ENCODE assay signal across 26 mouse cellular contexts in the genomic region with DNA sequence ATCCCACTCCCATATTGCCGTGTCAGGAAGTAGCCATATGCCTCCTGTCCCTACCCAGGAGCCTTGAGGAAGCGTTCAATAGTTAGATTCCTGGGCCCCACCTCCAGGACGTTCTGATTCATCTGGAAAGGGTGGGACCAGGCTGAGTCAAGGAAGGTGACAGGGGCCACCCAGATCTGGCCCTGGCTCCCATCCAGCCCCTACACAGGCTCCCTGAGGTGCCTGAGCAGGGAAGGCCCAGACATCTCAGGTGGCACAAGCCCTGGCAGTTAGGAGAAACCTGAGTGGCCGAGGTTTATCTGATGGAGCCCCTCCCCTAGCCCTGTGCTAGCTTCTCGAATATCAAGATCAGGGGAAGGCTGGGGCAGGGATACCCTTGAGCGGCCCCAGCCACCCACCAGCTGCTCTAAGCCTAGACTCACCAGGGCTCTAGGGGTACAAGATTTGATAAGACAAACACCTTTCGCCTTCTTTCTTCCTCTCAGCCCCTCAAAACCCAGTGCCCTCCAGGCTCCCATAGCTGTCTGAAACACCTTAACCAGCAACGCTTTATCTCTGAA. TPM values are rescaled to one million over a fixed set of nuclear protein-coding genes. Genes with fewer than 3 reads are reported as not detected.
DNase-seq lines count a peak whose midpoint lies in the region; ATAC-seq and TF ChIP-seq lines count a peak whose summit lies in the region.
"Had no signal": no experiment of that assay in that cellular context is flagged by ENCODE, and none has a peak within 500 bp of the region (broad histone marks: within the 10 kb centered on the region; RNA-seq: fewer than 3 reads in every experiment).

No protein-coding gene starts in this region.

- H3K36me3 ChIP-seq in midbrain, embryonic 11.5 days (ENCODE audit: control insufficient read depth, insufficient read depth, low read length) = no peaks in the 10 kb centered on the region
- H3K36me3 ChIP-seq in midbrain, postnatal 0 days (ENCODE audit: insufficient read depth, low read length) = peaks cover 6% of the 10 kb centered on the region; the same call in 1 of the 2 replicates
- 0 out of 2 replicates have a peak, but pooled peaks cover 2% of the 10 kb centered on the region for H3K36me3 ChIP-seq in small intestine, adult 2 months (ENCODE audit: control insufficient read depth, insufficient read depth, low read length)
- H3K36me3 ChIP-seq: neural tube, embryonic 13.5 days had no signal

- DNase-seq in adrenal gland, adult 2 months = peak; percentile 37
- no peak for DNase-seq in adrenal gland, adult 18-20 months (ENCODE audit: low spot score in 2 of 2)
- DNase-seq in midbrain, embryonic 11.5 days (ENCODE audit: low spot score, missing footprints) = peak; percentile 39
- no peak for DNase-seq in midbrain, postnatal 0 days (ENCODE audit: low spot score)
- no peak for DNase-seq in gastrocnemius, adult 2 months
- no peak for DNase-seq in gastrocnemius, postnatal 36 days
- no peak for DNase-seq in thymus, postnatal 25 days
- DNase-seq: cerebellum, adult 2 months; cerebellum, postnatal 36 days; kidney, postnatal 10 days; left cerebral cortex, postnatal 4 days; liver; spleen, adult 18-20 months had no signal

- no peak overlapping the region for H3K4me3 ChIP-seq in midbrain, embryonic 11.5 days (ENCODE audit: low read depth, low read length)
- H3K4me3 ChIP-seq in midbrain, postnatal 0 days (ENCODE audit: low read depth, low read length) = no peak overlapping the region
- no peak overlapping the region for H3K4me3 ChIP-seq in small intestine, adult 2 months (ENCODE audit: low read depth, low read length)
- no peak overlapping the region for H3K4me3 ChIP-seq in gastrocnemius, adult 2 months
- H3K4me3 ChIP-seq: erythroblast, embryonic 14.5 days; forebrain, embryonic 13.5 days; heart, embryonic 10.5 days; hindbrain, embryonic 10.5 days; midbrain, embryonic 13.5 days; neural tube, embryonic 13.5 days had no signal

- H3K27ac ChIP-seq in midbrain, embryonic 11.5 days (ENCODE audit: low read depth, low read length) = no peak overlapping the region
- no peak overlapping the region for H3K27ac ChIP-seq in midbrain, postnatal 0 days (ENCODE audit: low read depth, low read length)
- 0 out of 2 replicates have a peak overlapping the region, but pooled peaks have one; percentile 4 for H3K27ac ChIP-seq in small intestine, adult 2 months (ENCODE audit: insufficient read depth, low read depth, low read length)
- no peak overlapping the region for H3K27ac ChIP-seq in gastrocnemius, adult 2 months
- H3K27ac ChIP-seq: forebrain, embryonic 13.5 days; heart, embryonic 10.5 days; hindbrain, embryonic 10.5 days; midbrain, embryonic 13.5 days; neural tube, embryonic 13.5 days had no signal

- no peak for TF ChIP-seq CTCF in midbrain, postnatal 0 days (IDR thresholded peaks at IDR 0.05)
- TF ChIP-seq CTCF in small intestine, adult 2 months (IDR thresholded peaks at IDR 0.05; ENCODE audit: extremely low read depth, insufficient read length, insufficient replicate concordance, low read depth, low read length) = no peak
- TF ChIP-seq CTCF in gastrocnemius, adult 2 months (IDR thresholded peaks at IDR 0.05) = no peak

- no peak for TF ChIP-seq POLR2A in small intestine, adult 2 months (IDR thresholded peaks at IDR 0.05; ENCODE audit: low read depth, low read length)

- ATAC-seq in midbrain, embryonic 11.5 days (ENCODE audit: low FRiP score) = no peak
- ATAC-seq in midbrain, postnatal 0 days (ENCODE audit: low FRiP score) = no peak
- ATAC-seq: CD4-positive, CD25-positive, alpha-beta regulatory T cell, adult 4 months; forebrain, embryonic 13.5 days; lung, postnatal 0 days; midbrain, embryonic 13.5 days had no signal

- no peaks in the 10 kb centered on the region for H3K9me3 ChIP-seq in midbrain, embryonic 11.5 days (ENCODE audit: control insufficient read depth, low read length)
- no peaks in the 10 kb centered on the region for H3K9me3 ChIP-seq in midbrain, postnatal 0 days (ENCODE audit: low read length)
- H3K9me3 ChIP-seq: forebrain, embryonic 13.5 days; heart, embryonic 10.5 days; hindbrain, embryonic 10.5 days; midbrain, embryonic 13.5 days; neural tube, embryonic 13.5 days had no signal

- no peak overlapping the region for H3K4me2 ChIP-seq in midbrain, embryonic 11.5 days
- no peak overlapping the region for H3K4me2 ChIP-seq in midbrain, postnatal 0 days (ENCODE audit: low read depth, low read length, poor library complexity, severe bottlenecking)
- H3K4me2 ChIP-seq: forebrain, embryonic 13.5 days; midbrain, embryonic 13.5 days; neural tube, embryonic 13.5 days had no signal

- H3K4me1 ChIP-seq in midbrain, embryonic 11.5 days (ENCODE audit: control insufficient read depth, insufficient read depth, low read length) = no peaks in the 10 kb centered on the region
- no peaks in the 10 kb centered on the region for H3K4me1 ChIP-seq in midbrain, postnatal 0 days (ENCODE audit: insufficient read depth, low read length)
- H3K4me1 ChIP-seq in small intestine, adult 2 months (ENCODE audit: control insufficient read depth, insufficient read depth, insufficient read length, low read length) = peaks cover 17% of the 10 kb centered on the region; the same call in 1 of the 2 replicates
- H3K4me1 ChIP-seq: forebrain, embryonic 13.5 days; midbrain, embryonic 13.5 days had no signal

- H3K9ac ChIP-seq in midbrain, embryonic 11.5 days (ENCODE audit: low read length) = no peak overlapping the region
- no peak overlapping the region for H3K9ac ChIP-seq in midbrain, postnatal 0 days (replicated peaks; ENCODE audit: low read length, poor library complexity, severe bottlenecking)
- H3K9ac ChIP-seq: forebrain, embryonic 13.5 days; midbrain, embryonic 13.5 days; neural tube, embryonic 13.5 days had no signal

- WGBS in midbrain, embryonic 11.5 days = 57% methylated on average over 8 of the region's 8 CpGs
- 64% methylated on average over 8 of the region's 8 CpGs for WGBS in midbrain, postnatal 0 days
- 36% methylated on average over 8 of the region's 8 CpGs for WGBS in small intestine, adult 2 months

- no peaks in the 10 kb centered on the region for H3K27me3 ChIP-seq in midbrain, embryonic 11.5 days (ENCODE audit: control insufficient read depth, insufficient read depth, low read length)
- H3K27me3 ChIP-seq in midbrain, postnatal 0 days (ENCODE audit: insufficient read depth, low read length) = no peaks in the 10 kb centered on the region
- no peaks in the 10 kb centered on the region for H3K27me3 ChIP-seq in small intestine, adult 2 months (ENCODE audit: control insufficient read depth, insufficient read depth, low read length)
- H3K27me3 ChIP-seq: forebrain, embryonic 13.5 days; midbrain, embryonic 13.5 days; neural tube, embryonic 13.5 days had no signal

- intact Hi-C loops in gastrocnemius, adult 2 months (cut with DNase I) = no loop called here
- intact Hi-C loops in gastrocnemius, postnatal 36 days (cut with DNase I) = no loop called here

RNA-seq across cellular contexts. Expression of a gene that starts 10.2 kb away (rescaled TPM):
- 10 to 100 TPM in 1 of 2 experiments, 1 to 10 TPM in 1; 8.4 to 13.4 TPM for total RNA-seq in adrenal gland, adult 2 months (2021)
- polyA plus RNA-seq in adrenal gland, adult 2 months (2012; rRNA removed) = 25.8 and 27.0 TPM in 2 replicates
- total RNA-seq in adrenal gland, adult 18-20 months (2021) = 10 to 100 TPM; 12.2 to 16.7 TPM
- 3.7 and 3.9 TPM in 2 replicates for polyA plus RNA-seq in midbrain, embryonic 11.5 days (2014; fragmentation: Nextera tagmentation; extraction: Ambion mirVana)
- 12.6 and 19.5 TPM in 2 replicates for total RNA-seq in midbrain, postnatal 0 days (2014; rRNA removed)
- polyA plus RNA-seq in midbrain, postnatal 0 days (2015; fragmentation: Nextera tagmentation; extraction: Ambion mirVana) = 11.5 and 13.5 TPM in 2 replicates
- 3.7 and 8.4 TPM in 2 replicates for polyA plus RNA-seq in small intestine, adult 2 months (2012; rRNA removed)
- 1 to 10 TPM; 2.9 to 4.1 TPM for total RNA-seq in gastrocnemius, adult 2 months (2021)
- 1 to 10 TPM; 3.3 to 3.9 TPM for total RNA-seq in gastrocnemius, postnatal 36 days (2021)
- polyA plus RNA-seq: erythroblast, embryonic 14.5 days had no signal

RNA-seq across cellular contexts. Expression of a gene that starts 17.3 kb away (rescaled TPM):
- 1 to 10 TPM; 3.8 to 6.7 TPM for total RNA-seq in adrenal gland, adult 2 months (2021)
- polyA plus RNA-seq in adrenal gland, adult 2 months (2012; rRNA removed) = 0.49 and 0.84 TPM in 2 replicates
- total RNA-seq in adrenal gland, adult 18-20 months (2021) = 10 to 100 TPM in 1 of 2 experiments, 1 to 10 TPM in 1; 7.4 to 12.4 TPM
- polyA plus RNA-seq in midbrain, embryonic 11.5 days (2014; fragmentation: Nextera tagmentation; extraction: Ambion mirVana) = 3.7 and 4.1 TPM in 2 replicates
- 3.2 and 4.4 TPM in 2 replicates for total RNA-seq in midbrain, postnatal 0 days (2014; rRNA removed)
- 1.2 and 2.0 TPM in 2 replicates for polyA plus RNA-seq in midbrain, postnatal 0 days (2015; fragmentation: Nextera tagmentation; extraction: Ambion mirVana)
- 1.1 and 1.4 TPM in 2 replicates for polyA plus RNA-seq in small intestine, adult 2 months (2012; rRNA removed)
- total RNA-seq in gastrocnemius, adult 2 months (2021) = not detected
- not detected for total RNA-seq in gastrocnemius, postnatal 36 days (2021)
- polyA plus RNA-seq: CD4-positive, CD25-positive, alpha-beta regulatory T cell, adult 4 months; erythroblast, embryonic 14.5 days; liver, embryonic 16.5 days had no signal

RNA-seq across cellular contexts. Expression of a gene that starts 26.0 kb away (rescaled TPM):
- not detected for total RNA-seq in adrenal gland, adult 2 months (2021)
- polyA plus RNA-seq in adrenal gland, adult 2 months (2012; rRNA removed) = 0.06 and 0.13 TPM in 2 replicates
- total RNA-seq in adrenal gland, adult 18-20 months (2021) = not detected
- polyA plus RNA-seq in midbrain, embryonic 11.5 days (2014; fragmentation: Nextera tagmentation; extraction: Ambion mirVana) = 0.20 and 0.30 TPM in 2 replicates
- total RNA-seq in midbrain, postnatal 0 days (2014; rRNA removed) = 0.11 TPM in 1 of 2 replicates, not detected in the other
- 0.85 and 0.87 TPM in 2 replicates for polyA plus RNA-seq in midbrain, postnatal 0 days (2015; fragmentation: Nextera tagmentation; extraction: Ambion mirVana)
- polyA plus RNA-seq in small intestine, adult 2 months (2012; rRNA removed) = 0.91 and 13.9 TPM in 2 replicates
- total RNA-seq in gastrocnemius, adult 2 months (2021) = 10 to 100 TPM in 1 of 2 experiments, 1 to 10 TPM in 1; 9.5 to 69.2 TPM
- 10 to 100 TPM; 14.7 to 16.3 TPM for total RNA-seq in gastrocnemius, postnatal 36 days (2021)
- total RNA-seq: ES-E14; left cerebral cortex, adult 18-20 months; megakaryocyte progenitor cell, adult 5-6 weeks had no signal
- polyA plus RNA-seq: erythroblast, embryonic 14.5 days had no signal

RNA-seq across cellular contexts. Expression of a gene that starts 39.0 kb away (rescaled TPM):
- total RNA-seq in adrenal gland, adult 2 months (2021) = 10 to 100 TPM; 23.3 to 40.4 TPM
- 23.0 and 25.5 TPM in 2 replicates for polyA plus RNA-seq in adrenal gland, adult 2 months (2012; rRNA removed)
- total RNA-seq in adrenal gland, adult 18-20 months (2021) = 10 to 100 TPM; 33.3 to 48.4 TPM
- 0.27 and 0.50 TPM in 2 replicates for polyA plus RNA-seq in midbrain, embryonic 11.5 days (2014; fragmentation: Nextera tagmentation; extraction: Ambion mirVana)
- 1.1 and 5.0 TPM in 2 replicates for total RNA-seq in midbrain, postnatal 0 days (2014; rRNA removed)
- polyA plus RNA-seq in midbrain, postnatal 0 days (2015; fragmentation: Nextera tagmentation; extraction: Ambion mirVana) = 0.92 and 1.4 TPM in 2 replicates
- polyA plus RNA-seq in small intestine, adult 2 months (2012; rRNA removed) = 2.6 and 9.9 TPM in 2 replicates
- total RNA-seq in gastrocnemius, adult 2 months (2021) = under 1 TPM in 1 of 2 experiments, not detected in 1; 0.05 TPM
- total RNA-seq in gastrocnemius, postnatal 36 days (2021) = under 1 TPM; 0.12 to 0.31 TPM
- total RNA-seq: megakaryocyte progenitor cell, adult 5-6 weeks had no signal
- polyA plus RNA-seq: CD4-positive, CD25-positive, alpha-beta regulatory T cell, adult 4 months; erythroblast, embryonic 14.5 days had no signal

RNA-seq across cellular contexts. Expression of a gene that starts 52.8 kb away (rescaled TPM):
- total RNA-seq in adrenal gland, adult 2 months (2021) = not detected
- polyA plus RNA-seq in adrenal gland, adult 2 months (2012; rRNA removed) = not detected in 2 replicates
- total RNA-seq in adrenal gland, adult 18-20 months (2021) = not detected
- polyA plus RNA-seq in midbrain, embryonic 11.5 days (2014; fragmentation: Nextera tagmentation; extraction: Ambion mirVana) = not detected in 2 replicates
- 0.93 and 6.5 TPM in 2 replicates for total RNA-seq in midbrain, postnatal 0 days (2014; rRNA removed)
- 1.2 and 1.3 TPM in 2 replicates for polyA plus RNA-seq in midbrain, postnatal 0 days (2015; fragmentation: Nextera tagmentation; extraction: Ambion mirVana)
- 0.09 TPM in 1 of 2 replicates, not detected in the other for polyA plus RNA-seq in small intestine, adult 2 months (2012; rRNA removed)
- not detected for total RNA-seq in gastrocnemius, adult 2 months (2021)
- total RNA-seq in gastrocnemius, postnatal 36 days (2021) = not detected
- total RNA-seq: left cerebral cortex, adult 18-20 months; megakaryocyte progenitor cell, adult 5-6 weeks had no signal
- polyA plus RNA-seq: CD4-positive, CD25-positive, alpha-beta regulatory T cell, adult 4 months; erythroblast, embryonic 14.5 days; heart, embryonic 10.5 days; liver, embryonic 16.5 days; midbrain, embryonic 13.5 days had no signal

Comparison
In these comparisons a context has a peak if more than half of its experiments do, and no peak if none do; other contexts are left out.
1. DNase-seq: peak in adrenal gland, adult 2 months (single experiment) and midbrain, embryonic 11.5 days (single experiment); none in adrenal gland, adult 18-20 months (0 of 2), midbrain, postnatal 0 days (single experiment), gastrocnemius, adult 2 months (single experiment), gastrocnemius, postnatal 36 days (0 of 2) and thymus, postnatal 25 days (single experiment).